Mouse (Mus musculus): ENCODE data around the gene Il12a.
"Not testable (repeated sequence)": the region's sequence is repeated elsewhere in the genome, so short reads cannot be mapped to it uniquely, and the experiment has no call there.

Gene Il12a

GRCm38 (mm10) chr3:68742718-68743471 lies 52.5 kb downstream of the Il12a start:
- no peak for DNase-seq (ENCODE audit: low spot score)

DNA sequence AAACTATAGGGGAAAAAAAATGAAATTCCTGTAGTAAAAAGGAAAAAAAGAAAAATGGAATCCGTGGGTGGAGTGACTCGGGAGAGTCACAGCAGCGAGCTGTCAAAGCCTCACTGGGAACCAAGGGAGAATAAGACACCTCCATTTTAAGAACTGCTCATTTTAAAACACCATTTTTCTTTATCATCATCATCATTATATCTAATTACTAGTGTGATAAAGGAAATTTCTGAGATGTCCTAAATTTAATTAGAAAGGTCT lies 53.0 kb downstream of the Il12a start:
- no peak for DNase-seq (ENCODE audit: low spot score)

- peak; percentile 70 for DNase-seq (ENCODE audit: low spot score)
Measured at GRCm38 (mm10) chr3:68744162-68744561, 53.7 kb downstream of the Il12a start.

DNA sequence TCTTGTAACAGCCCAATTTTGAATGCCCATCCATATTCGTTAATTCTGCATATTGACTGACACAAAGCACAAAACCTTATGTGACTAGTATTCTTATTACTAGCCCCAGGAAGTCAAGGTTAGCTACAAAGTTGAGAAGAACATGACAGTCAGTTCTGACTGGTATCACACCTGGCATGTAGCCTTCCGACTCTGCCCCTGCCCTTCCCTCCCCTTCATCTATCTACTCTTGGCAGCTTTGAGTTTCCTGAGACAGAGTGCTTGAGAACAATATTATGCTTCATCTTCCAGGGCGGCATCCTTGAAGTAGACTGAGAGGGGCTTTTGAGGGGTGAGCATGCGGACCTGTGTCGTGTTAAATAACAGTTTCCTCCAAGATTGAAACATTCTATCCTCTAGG lies 54.6 kb downstream of the Il12a start:
- no peak for DNase-seq (ENCODE audit: low spot score)

GRCm38 (mm10) chr3:68746282-68746681 lies 55.8 kb downstream of the Il12a start:
- not testable (repeated sequence) for DNase-seq (ENCODE audit: low spot score)
